Mouse (Mus musculus): ENCODE measurements around the gene Npff. TPM values are rescaled to one million over a fixed set of nuclear protein-coding genes. Genes with fewer than 3 reads are reported as not detected.

Npff gene
- total and polyA plus RNA-seq, 3 experiments: 1.8 to 5.5 TPM; not detected in 1

- TF ChIP-seq JUND (IDR thresholded peaks at IDR 0.05; ENCODE audit: low read depth, low read length): no peak
- TF ChIP-seq POLR2AphosphoS2 (IDR thresholded peaks at IDR 0.05; ENCODE audit: low read length): peak; percentile 76; the same call in 1 of the 2 replicates
- no peak for TF ChIP-seq USF2 (IDR thresholded peaks at IDR 0.05; ENCODE audit: borderline replicate concordance in 1 of 2, insufficient read depth in 1 of 2, low read depth in 1 of 2, low read length in 2 of 2)
- TF ChIP-seq GATA1 (IDR thresholded peaks at IDR 0.05; ENCODE audit: low read depth, low read length): no peak
- TF ChIP-seq GABPA (IDR thresholded peaks at IDR 0.05; ENCODE audit: low read depth, low read length): no peak
- no peak; the same call in 1 of the 2 replicates for TF ChIP-seq CHD1 (IDR thresholded peaks at IDR 0.05; ENCODE audit: low read depth, low read length)
- peak; percentile 90 for TF ChIP-seq NELFE (IDR thresholded peaks at IDR 0.05; ENCODE audit: low read depth, low read length)
- no peak for TF ChIP-seq MAFK (IDR thresholded peaks at IDR 0.05; ENCODE audit: borderline replicate concordance, low read depth, low read length)
- peak; percentile 93 for TF ChIP-seq E2F4 (IDR thresholded peaks at IDR 0.05; ENCODE audit: borderline replicate concordance, low read depth, low read length)
- TF ChIP-seq ZMIZ1 (IDR thresholded peaks at IDR 0.05; ENCODE audit: low read depth, low read length): peak; percentile 91
- TF ChIP-seq UBTF (IDR thresholded peaks at IDR 0.05; ENCODE audit: borderline replicate concordance, insufficient read depth, low read depth, low read length): 0 out of 2 replicates have a peak, but pooled peaks have one; percentile 22
- TF ChIP-seq TBP (IDR thresholded peaks at IDR 0.05; ENCODE audit: low read depth, low read length): peak; percentile 91
- peak; percentile 91 for TF ChIP-seq HCFC1 (IDR thresholded peaks at IDR 0.05; ENCODE audit: low read depth, low read length)
- peak; percentile 80 for TF ChIP-seq MAX (IDR thresholded peaks at IDR 0.05; ENCODE audit: low read length)
- 0 out of 4 replicates have a peak, but pooled peaks of 1 of the 2 experiments have one; percentile 10 for TF ChIP-seq EP300 (IDR thresholded peaks at IDR 0.05; ENCODE audit: low read depth in 1 of 2, low read length in 2 of 2)
- peak; percentile 86 for TF ChIP-seq KAT2A (conservative IDR thresholded peaks at IDR 0.05; ENCODE audit: low read depth, low read length)
- peak; percentile 85 for TF ChIP-seq ELF1 (IDR thresholded peaks at IDR 0.05; ENCODE audit: low read depth, low read length)
- TF ChIP-seq MAZ (IDR thresholded peaks at IDR 0.05; ENCODE audit: low read depth, low read length): peak; percentile 1
- peak; percentile 98 for TF ChIP-seq ZNF384 (IDR thresholded peaks at IDR 0.05; ENCODE audit: low read depth, low read length)
Measured at GRCm38 (mm10) chr15:102517976-102518858, 6.5 kb downstream of the Npff start, which contains the start of gene Tarbp2 (continued).

DNA sequence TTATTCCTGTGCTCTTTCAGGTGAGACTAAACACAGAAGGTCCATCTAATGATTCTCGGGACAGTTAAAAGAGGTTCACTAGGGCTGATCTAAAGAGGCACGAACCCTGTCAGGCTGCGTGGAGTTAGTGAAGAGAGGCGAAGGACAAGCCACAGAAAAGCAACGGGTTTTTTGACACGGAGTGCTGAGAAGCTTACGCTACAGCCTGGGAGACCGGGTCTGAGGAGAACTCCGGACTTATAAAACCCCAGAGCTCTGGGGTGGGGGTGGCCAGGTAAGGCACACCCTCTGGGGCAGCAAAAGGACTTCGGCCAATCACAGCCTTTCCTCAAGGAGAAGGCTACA, 7.1 kb downstream of the Npff start:
- Histone ChIP-seq H3K9ac (ENCODE audit: control insufficient read depth, low read depth, low read length, poor library complexity, severe bottlenecking) (peak overlapping the region; percentile 69), H3K9me3 (replicated peaks; ENCODE audit: insufficient read depth, low read length) (no peaks in the 10 kb centered on the region), H3K27ac (ENCODE audit: control insufficient read depth, low read depth, low read length) (peak overlapping the region; percentile 55), H3K4me3 (ENCODE audit: control insufficient read depth in 1 of 2, insufficient read depth in 1 of 2, low read depth in 2 of 2, low read length in 2 of 2) (peak overlapping the region; percentile 70 to 78), H3K79me2 (ENCODE audit: control insufficient read depth, insufficient read depth, low read length, poor library complexity) (peaks cover 17% of the 10 kb centered on the region), H3K36me3 (ENCODE audit: control insufficient read depth in 1 of 2, insufficient read depth in 2 of 2, low read length in 2 of 2) (peaks cover 0 to 16% of the 10 kb centered on the region in 2 experiments; a peak in 2 of 4 replicates), H3K27me3 (ENCODE audit: control insufficient read depth in 1 of 2, insufficient read depth in 2 of 2, low read length in 2 of 2) (no peaks in the 10 kb centered on the region), H3K4me1 (ENCODE audit: control insufficient read depth in 1 of 2, insufficient read depth in 2 of 2, low read length in 2 of 2) (peaks cover 5 to 20% of the 10 kb centered on the region in 2 experiments; a peak in 3 of 4 replicates)
- peak; percentile 99 for TF ChIP-seq ZMIZ1 (IDR thresholded peaks at IDR 0.05; ENCODE audit: low read depth, low read length)
- TF ChIP-seq POLR2AphosphoS2 (IDR thresholded peaks at IDR 0.05; ENCODE audit: low read length): peak; percentile 93
- peak; percentile 89 to 94 for TF ChIP-seq POLR2A (IDR thresholded peaks at IDR 0.05; ENCODE audit: control insufficient read depth in 1 of 2, insufficient read depth in 1 of 2, low read depth in 1 of 2, low read length in 2 of 2, poor library complexity in 1 of 2)
- TF ChIP-seq TBP (IDR thresholded peaks at IDR 0.05; ENCODE audit: low read depth, low read length): peak; percentile 96
- peak; percentile 50; the same call in 1 of the 2 replicates for TF ChIP-seq SIN3A (IDR thresholded peaks at IDR 0.05; ENCODE audit: low read length)
- TF ChIP-seq MAZ (IDR thresholded peaks at IDR 0.05; ENCODE audit: low read depth, low read length): peak; percentile 81
- no peak for TF ChIP-seq ETS1 (IDR thresholded peaks at IDR 0.05; ENCODE audit: low read depth, low read length)
- peak; percentile 65; the same call in 1 of the 2 replicates for TF ChIP-seq MYC (IDR thresholded peaks at IDR 0.05; ENCODE audit: low read depth, low read length)
- no peak for TF ChIP-seq ZC3H11A (IDR thresholded peaks at IDR 0.05; ENCODE audit: low read depth, low read length)
- peak; percentile 5; the same call in 1 of the 2 replicates for TF ChIP-seq SMC3 (IDR thresholded peaks at IDR 0.05; ENCODE audit: low read depth, low read length)
- no peak for TF ChIP-seq EP300 (IDR thresholded peaks at IDR 0.05; ENCODE audit: low read depth in 1 of 2, low read length in 2 of 2)
- TF ChIP-seq TCF12 (IDR thresholded peaks at IDR 0.05; ENCODE audit: low read depth, low read length): peak; percentile 74
- peak; percentile 41; the same call in 1 of the 2 replicates for TF ChIP-seq MAX (IDR thresholded peaks at IDR 0.05; ENCODE audit: low read length)
- TF ChIP-seq NELFE (IDR thresholded peaks at IDR 0.05; ENCODE audit: low read depth, low read length): peak; percentile 98
- TF ChIP-seq MXI1 (IDR thresholded peaks at IDR 0.05; ENCODE audit: low read depth, low read length): peak; percentile 21; the same call in 1 of the 2 replicates
- no peak for TF ChIP-seq GABPA (IDR thresholded peaks at IDR 0.05; ENCODE audit: low read depth, low read length)
- no peak for TF ChIP-seq ZKSCAN1 (IDR thresholded peaks at IDR 0.05; ENCODE audit: low read depth, low read length)
- DNase-seq (ENCODE audit: low read depth, low spot score): no peak

All from MEL (cell line).